Mouse (Mus musculus): ENCODE data around the gene Pus3. TPM values are rescaled to one million over a fixed set of nuclear protein-coding genes. Genes with fewer than 3 reads are reported as not detected.

Pus3 gene
- polyA plus RNA-seq, 1 experiment, result 4.2 TPM

DNA sequence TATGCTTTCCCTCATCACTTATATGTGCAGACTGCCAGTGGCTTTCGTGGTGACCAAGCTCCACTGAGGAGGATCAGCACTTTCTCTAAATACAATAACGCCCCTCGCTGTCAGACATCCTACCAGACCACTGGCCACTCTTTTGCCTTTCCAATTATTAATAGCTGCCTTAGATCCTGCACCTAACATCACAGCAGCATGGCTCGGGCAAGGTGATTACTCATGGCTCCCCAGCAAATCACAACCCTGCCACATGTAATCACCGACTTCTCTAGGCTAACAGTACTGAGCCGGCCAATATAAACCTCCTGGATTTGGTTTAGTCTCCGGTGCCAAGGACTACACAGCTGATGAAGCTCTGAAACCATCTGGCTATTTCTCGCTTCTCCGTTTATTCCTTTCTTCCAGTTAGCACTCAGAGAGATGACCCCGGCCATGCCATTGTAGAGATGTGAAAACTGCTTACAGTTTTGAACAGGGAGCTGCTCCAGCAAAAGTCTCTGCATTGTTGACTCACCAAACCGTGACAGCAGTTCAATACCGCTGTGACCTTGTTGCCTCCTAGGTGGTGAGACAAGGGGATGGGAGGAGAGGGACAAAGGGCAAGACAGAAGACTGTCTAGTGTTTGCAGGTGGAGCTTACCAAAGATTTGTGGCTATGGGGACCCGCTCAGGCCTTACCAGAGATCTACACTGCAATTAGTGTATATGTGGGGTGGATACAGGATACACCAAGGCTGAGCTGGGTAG is 19.2 kb upstream of the Pus3 start:
- Histone ChIP-seq H3ac (ENCODE audit: control insufficient read depth, insufficient read length) (no peak overlapping the region), H3K4me3 (no peak overlapping the region), H3K4me2 (ENCODE audit: low read depth) (no peak overlapping the region), H3K36me3 (ENCODE audit: control insufficient read depth, insufficient read depth) (no peaks in the 10 kb centered on the region), H3K27me3 (ENCODE audit: control insufficient read depth, insufficient read depth, insufficient read length) (no peaks in the 10 kb centered on the region), H3K79me2 (ENCODE audit: control insufficient read depth, insufficient read depth) (no peaks in the 10 kb centered on the region)
- TF ChIP-seq SRF (IDR thresholded peaks at IDR 0.05; ENCODE audit: control insufficient read depth, insufficient read length, low read depth), result no peak
- no peak for TF ChIP-seq MAX (IDR thresholded peaks at IDR 0.05; ENCODE audit: low read depth)
- TF ChIP-seq POLR2AphosphoS2 (IDR thresholded peaks at IDR 0.05; ENCODE audit: insufficient read length, low read depth), result no peak
- TF ChIP-seq USF1 (IDR thresholded peaks at IDR 0.05; ENCODE audit: low read depth), result no peak
- TF ChIP-seq E2F4 (IDR thresholded peaks at IDR 0.05; ENCODE audit: insufficient read depth), result no peak
- TF ChIP-seq TCF3 (IDR thresholded peaks at IDR 0.05; ENCODE audit: insufficient read length, low read depth), result no peak

DNA sequence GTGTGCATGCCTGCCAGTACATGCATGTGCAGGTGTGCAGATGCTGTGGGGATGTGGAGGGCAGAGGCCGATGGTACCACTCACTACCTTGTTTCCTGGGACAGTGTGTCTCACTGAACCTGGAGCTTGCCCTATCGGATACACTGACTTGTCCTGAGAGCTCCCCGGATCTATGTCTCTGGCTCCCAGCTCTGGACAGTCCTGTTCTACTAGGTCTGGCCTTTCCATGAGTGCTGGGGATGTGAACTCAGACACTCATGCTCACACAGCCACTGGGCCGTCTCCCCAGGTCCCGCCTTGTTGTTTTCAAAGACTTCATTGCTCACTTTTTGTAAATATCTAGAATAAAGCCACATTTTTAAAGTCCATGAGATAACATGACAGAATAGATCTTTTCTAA is 17.4 kb upstream of the Pus3 start:
- Histone ChIP-seq H3K36me3 (ENCODE audit: control insufficient read depth, insufficient read depth) (no peaks in the 10 kb centered on the region), H3K79me2 (ENCODE audit: control insufficient read depth, insufficient read depth) (no peaks in the 10 kb centered on the region), H3K27me3 (ENCODE audit: control insufficient read depth, insufficient read depth, insufficient read length) (no peaks in the 10 kb centered on the region), H3K4me3 (no peak overlapping the region), H3ac (ENCODE audit: control insufficient read depth, insufficient read length) (no peak overlapping the region), H3K4me2 (ENCODE audit: low read depth) (no peak overlapping the region)
- TF ChIP-seq MAX (IDR thresholded peaks at IDR 0.05; ENCODE audit: low read depth) (no peak), POLR2A (IDR thresholded peaks at IDR 0.05; ENCODE audit: insufficient read length, low read depth) (no peak), CEBPB (IDR thresholded peaks at IDR 0.05; ENCODE audit: insufficient read depth, poor library complexity, severe bottlenecking) (no peak), E2F4 (IDR thresholded peaks at IDR 0.05; ENCODE audit: insufficient read depth) (no peak), REST (IDR thresholded peaks at IDR 0.05; ENCODE audit: insufficient read depth, insufficient read length) (no peak), POLR2AphosphoS2 (IDR thresholded peaks at IDR 0.05; ENCODE audit: insufficient read length, low read depth) (no peak), MYOG (IDR thresholded peaks at IDR 0.05; ENCODE audit: control insufficient read depth in 1 of 3, insufficient read depth in 1 of 3, insufficient read length in 2 of 3, low read depth in 2 of 3) (no peak), TCF3 (IDR thresholded peaks at IDR 0.05; ENCODE audit: insufficient read length, low read depth) (no peak), SRF (IDR thresholded peaks at IDR 0.05; ENCODE audit: control insufficient read depth, insufficient read length, low read depth) (no peak), TCF12 (IDR thresholded peaks at IDR 0.05; ENCODE audit: insufficient read depth, poor library complexity, severe bottlenecking) (no peak), MYOD1 (IDR thresholded peaks at IDR 0.05; ENCODE audit: control insufficient read depth in 1 of 3, insufficient read length in 2 of 3, low read depth in 2 of 3) (no peak), USF1 (IDR thresholded peaks at IDR 0.05; ENCODE audit: low read depth) (no peak)

GRCm38 (mm10) chr9:35541488-35541887 is 16.9 kb upstream of the Pus3 start:
- Histone ChIP-seq H3K27me3 (ENCODE audit: control insufficient read depth, insufficient read depth, insufficient read length) (no peaks in the 10 kb centered on the region), H3ac (ENCODE audit: control insufficient read depth, insufficient read length) (no peak overlapping the region), H3K36me3 (ENCODE audit: control insufficient read depth, insufficient read depth) (no peaks in the 10 kb centered on the region), H3K4me3 (no peak overlapping the region), H3K4me2 (ENCODE audit: low read depth) (no peak overlapping the region), H3K79me2 (ENCODE audit: control insufficient read depth, insufficient read depth) (no peaks in the 10 kb centered on the region)
- TF ChIP-seq TCF12 (IDR thresholded peaks at IDR 0.05; ENCODE audit: insufficient read depth, poor library complexity, severe bottlenecking) (no peak), E2F4 (IDR thresholded peaks at IDR 0.05; ENCODE audit: insufficient read depth) (no peak), CEBPB (IDR thresholded peaks at IDR 0.05; ENCODE audit: insufficient read depth, poor library complexity, severe bottlenecking) (no peak), POLR2A (IDR thresholded peaks at IDR 0.05; ENCODE audit: insufficient read length, low read depth) (no peak), REST (IDR thresholded peaks at IDR 0.05; ENCODE audit: insufficient read depth, insufficient read length) (no peak), MAX (IDR thresholded peaks at IDR 0.05; ENCODE audit: low read depth) (no peak), MYOG (IDR thresholded peaks at IDR 0.05; ENCODE audit: control insufficient read depth in 1 of 3, insufficient read depth in 1 of 3, insufficient read length in 2 of 3, low read depth in 2 of 3) (no peak), SRF (IDR thresholded peaks at IDR 0.05; ENCODE audit: control insufficient read depth, insufficient read length, low read depth) (no peak), USF1 (IDR thresholded peaks at IDR 0.05; ENCODE audit: low read depth) (no peak), TCF3 (IDR thresholded peaks at IDR 0.05; ENCODE audit: insufficient read length, low read depth) (no peak), POLR2AphosphoS2 (IDR thresholded peaks at IDR 0.05; ENCODE audit: insufficient read length, low read depth) (no peak), MYOD1 (IDR thresholded peaks at IDR 0.05; ENCODE audit: control insufficient read depth in 1 of 3, insufficient read length in 2 of 3, low read depth in 2 of 3) (no peak)

DNA sequence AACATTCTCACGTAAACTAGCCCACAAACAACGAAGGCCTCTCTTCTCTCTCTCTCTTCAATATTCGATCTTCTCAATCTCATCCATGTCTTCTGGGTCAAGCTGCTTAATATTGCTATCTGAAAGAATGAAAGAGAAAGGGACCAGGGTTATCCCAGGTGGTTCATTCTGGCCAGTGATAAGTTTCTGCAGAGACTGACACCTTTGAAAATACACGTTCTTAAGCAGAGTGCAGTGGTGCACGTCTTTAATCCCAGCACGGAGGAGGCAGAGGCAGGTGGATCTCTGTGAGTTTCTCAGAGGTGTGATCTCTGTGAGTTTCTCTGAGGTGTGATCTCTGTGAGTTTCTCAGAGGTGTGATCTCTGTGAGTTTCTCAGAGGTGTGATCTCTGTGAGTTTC is 16.5 kb upstream of the Pus3 start:
- no peaks in the 10 kb centered on the region for H3K27me3 ChIP-seq (ENCODE audit: control insufficient read depth, insufficient read depth, insufficient read length)
- no peaks in the 10 kb centered on the region for H3K79me2 ChIP-seq (ENCODE audit: control insufficient read depth, insufficient read depth)
- no peak for TF ChIP-seq MYOD1 (IDR thresholded peaks at IDR 0.05; ENCODE audit: control insufficient read depth in 1 of 3, insufficient read length in 2 of 3, low read depth in 2 of 3)
- TF ChIP-seq REST (IDR thresholded peaks at IDR 0.05; ENCODE audit: insufficient read depth, insufficient read length), result no peak
- TF ChIP-seq CEBPB (IDR thresholded peaks at IDR 0.05; ENCODE audit: insufficient read depth, poor library complexity, severe bottlenecking), result no peak
- no peak for TF ChIP-seq MAX (IDR thresholded peaks at IDR 0.05; ENCODE audit: low read depth)
- no peak for TF ChIP-seq TCF3 (IDR thresholded peaks at IDR 0.05; ENCODE audit: insufficient read length, low read depth)
- no peak for TF ChIP-seq E2F4 (IDR thresholded peaks at IDR 0.05; ENCODE audit: insufficient read depth)
- TF ChIP-seq POLR2AphosphoS2 (IDR thresholded peaks at IDR 0.05; ENCODE audit: insufficient read length, low read depth), result no peak
- no peaks in the 10 kb centered on the region for H3K36me3 ChIP-seq (ENCODE audit: control insufficient read depth, insufficient read depth)
- H3K4me2 ChIP-seq (ENCODE audit: low read depth), result no peak overlapping the region
- H3K4me3 ChIP-seq, result no peak overlapping the region
- H3ac ChIP-seq (ENCODE audit: control insufficient read depth, insufficient read length), result no peak overlapping the region

Measured in myocyte (in vitro differentiated cells).